Mouse (Mus musculus): ENCODE results near the gene Apobec3. TPM values are rescaled to one million over a fixed set of nuclear protein-coding genes. Genes with fewer than 3 reads are reported as not detected.
"Not testable (repeated sequence)": the region's sequence is repeated elsewhere in the genome, so short reads cannot be mapped to it uniquely, and the experiment has no call there.

The Apobec3 gene
- polyA plus RNA-seq, 1 experiment from 2014 or later = 19.8 TPM

DNA sequence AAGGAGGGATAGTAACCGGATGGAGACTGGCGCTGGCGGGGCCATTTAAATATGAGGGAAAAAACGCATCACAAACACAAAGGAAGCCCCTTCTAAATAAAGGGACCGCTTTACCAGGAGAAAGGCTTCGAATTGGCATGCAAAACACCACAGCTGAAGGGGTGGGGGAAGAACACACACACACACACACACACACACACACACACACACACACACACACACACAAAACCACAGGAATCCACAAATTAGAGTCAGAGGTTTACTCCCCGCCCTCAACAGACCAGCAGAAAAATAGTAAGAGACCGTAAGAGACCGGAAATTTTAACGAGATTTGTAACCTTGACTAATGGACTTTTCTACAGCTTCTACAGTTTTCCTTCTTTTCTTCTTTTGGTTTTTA lies 43.3 kb downstream of the Apobec3 start:
- H3K27ac ChIP-seq (ENCODE audit: low read depth) = no peak overlapping the region
- H3K4me1 ChIP-seq (ENCODE audit: insufficient read depth) = peaks cover 7% of the 10 kb centered on the region; the same call in 1 of the 2 replicates
- 6% methylated on average over 10 of the region's 10 CpGs for WGBS
- no peak overlapping the region for H3K4me3 ChIP-seq (ENCODE audit: low read depth, low read length)
- H3K9me3 ChIP-seq (ENCODE audit: low read depth, low read length) = no peaks in the 10 kb centered on the region
- H3K4me2 ChIP-seq = 0 out of 2 replicates have a peak overlapping the region, but pooled peaks have one; percentile 10
- no peak for TF ChIP-seq CTCF (IDR thresholded peaks at IDR 0.05; ENCODE audit: low read depth)
- H3K9ac ChIP-seq = no peak overlapping the region
- peaks cover 43% of the 10 kb centered on the region for H3K27me3 ChIP-seq (ENCODE audit: insufficient read depth, low read length)
- ATAC-seq (ENCODE audit: insufficient read depth) (no peak), DNase-seq (peak; percentile 10)
- no peaks in the 10 kb centered on the region for H3K36me3 ChIP-seq (ENCODE audit: insufficient read depth)

DNA sequence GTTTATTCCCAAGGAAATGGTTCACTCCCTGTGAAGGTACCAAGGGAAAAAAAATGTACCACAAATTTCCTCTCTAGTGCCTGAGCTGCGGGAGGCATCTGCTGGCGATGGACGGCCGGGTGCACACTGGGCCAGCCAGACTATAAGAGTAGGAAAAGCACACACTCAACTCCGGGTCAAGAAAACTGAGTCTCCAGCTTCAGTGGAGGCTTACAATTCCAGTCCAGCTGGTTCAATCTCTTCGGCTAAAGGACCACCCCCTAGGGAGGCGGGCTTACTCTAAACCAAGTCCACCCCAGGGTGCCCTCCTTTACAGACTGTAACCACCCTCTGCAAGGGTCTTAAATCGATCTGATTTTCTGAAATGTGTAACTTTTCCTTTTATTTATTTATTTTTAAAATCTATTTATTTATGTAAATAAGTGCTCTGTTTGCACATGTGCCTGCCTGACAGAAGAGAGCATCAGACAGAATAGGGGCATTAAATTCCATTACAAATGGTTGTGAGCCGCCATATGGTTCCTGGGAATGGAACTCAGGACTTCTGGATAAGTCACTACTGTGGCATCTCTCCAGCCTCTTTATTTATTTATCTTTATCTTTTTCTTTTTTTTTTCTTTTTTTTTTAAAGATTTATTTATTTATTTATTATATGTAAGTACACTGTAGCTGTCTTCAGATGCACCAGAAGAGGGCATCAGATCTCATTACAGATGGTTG lies 44.4 kb downstream of the Apobec3 start:
- Histone ChIP-seq H3K4me2 (no peak overlapping the region), H3K9me3 (ENCODE audit: low read depth, low read length) (no peaks in the 10 kb centered on the region), H3K4me1 (ENCODE audit: insufficient read depth) (peaks cover 7% of the 10 kb centered on the region; the same call in 1 of the 2 replicates), H3K4me3 (ENCODE audit: low read depth, low read length) (no peak overlapping the region), H3K9ac (no peak overlapping the region), H3K36me3 (ENCODE audit: insufficient read depth) (no peaks in the 10 kb centered on the region), H3K27me3 (ENCODE audit: insufficient read depth, low read length) (peaks cover 43% of the 10 kb centered on the region), H3K27ac (ENCODE audit: low read depth) (no peak overlapping the region)
- DNase-seq = peak; percentile 57
- 20% methylated on average over 9 of the region's 9 CpGs for WGBS
- TF ChIP-seq CTCF (IDR thresholded peaks at IDR 0.05; ENCODE audit: low read depth) = no peak
- no peak for ATAC-seq (ENCODE audit: insufficient read depth)

DNA sequence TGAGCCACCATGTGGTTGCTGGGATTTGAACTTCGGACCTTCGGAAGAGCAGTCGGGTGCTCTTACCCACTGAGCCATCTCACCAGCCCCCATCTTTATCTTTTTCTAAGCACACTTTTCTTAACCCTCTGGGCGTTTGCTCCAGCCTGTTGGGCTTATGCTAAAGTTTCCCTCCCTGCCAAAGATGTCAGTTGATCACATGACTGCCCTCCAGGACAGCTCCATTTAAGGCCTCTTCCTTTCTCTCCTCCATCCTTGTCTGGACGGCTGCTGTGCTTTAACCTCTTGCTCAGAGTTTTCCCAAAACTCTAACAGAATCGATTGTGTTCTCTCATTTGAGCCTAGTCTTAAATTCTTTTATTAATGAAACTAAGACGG lies 44.9 kb downstream of the Apobec3 start:
- peaks cover 41% of the 10 kb centered on the region for H3K27me3 ChIP-seq (ENCODE audit: insufficient read depth, low read length)
- H3K4me3 ChIP-seq (ENCODE audit: low read depth, low read length) = no peak overlapping the region
- H3K4me2 ChIP-seq = no peak overlapping the region
- 59% methylated on average over 7 of the region's 7 CpGs for WGBS
- no peak for DNase-seq
- no peak overlapping the region for H3K9ac ChIP-seq
- no peak overlapping the region for H3K27ac ChIP-seq (ENCODE audit: low read depth)
- no peaks in the 10 kb centered on the region for H3K36me3 ChIP-seq (ENCODE audit: insufficient read depth)
- H3K4me1 ChIP-seq (ENCODE audit: insufficient read depth) = peaks cover 7% of the 10 kb centered on the region; the same call in 1 of the 2 replicates
- H3K9me3 ChIP-seq (ENCODE audit: low read depth, low read length) = no peaks in the 10 kb centered on the region
- TF ChIP-seq CTCF (IDR thresholded peaks at IDR 0.05; ENCODE audit: low read depth) = no peak
- ATAC-seq (ENCODE audit: insufficient read depth) = no peak

DNA sequence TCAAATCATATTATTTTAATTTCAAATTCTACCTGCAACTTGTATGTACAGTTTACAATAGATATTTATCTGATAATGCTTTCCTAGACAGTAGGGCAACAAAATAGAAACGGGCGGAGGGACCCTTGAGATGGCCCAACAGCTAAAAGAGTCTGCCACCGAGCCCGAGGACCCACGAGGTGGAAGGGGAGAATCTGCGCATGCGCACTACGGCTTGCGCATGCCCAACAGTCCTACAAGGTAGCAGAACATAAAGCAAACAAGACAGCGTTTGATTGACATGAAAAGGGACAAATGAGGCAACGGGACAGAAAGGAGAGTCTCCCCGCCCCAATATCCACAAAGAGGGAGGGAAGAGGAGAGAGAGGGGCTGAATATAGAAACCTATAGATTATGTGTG lies 47.6 kb downstream of the Apobec3 start:
- H3K27me3 ChIP-seq (ENCODE audit: insufficient read depth, low read length) = peaks cover 14% of the 10 kb centered on the region
- ATAC-seq (ENCODE audit: insufficient read depth) (no peak), DNase-seq (no peak)
- TF ChIP-seq CTCF (IDR thresholded peaks at IDR 0.05; ENCODE audit: low read depth) = no peak
- H3K9me3 ChIP-seq (ENCODE audit: low read depth, low read length) = no peaks in the 10 kb centered on the region
- WGBS = 84% methylated on average over 12 of the region's 12 CpGs
- no peak overlapping the region for H3K9ac ChIP-seq
- H3K36me3 ChIP-seq (ENCODE audit: insufficient read depth) = no peaks in the 10 kb centered on the region
- H3K4me3 ChIP-seq (ENCODE audit: low read depth, low read length) = no peak overlapping the region
- peaks cover 6% of the 10 kb centered on the region; the same call in 1 of the 2 replicates for H3K4me1 ChIP-seq (ENCODE audit: insufficient read depth)
- no peak overlapping the region for H3K27ac ChIP-seq (ENCODE audit: low read depth)
- no peak overlapping the region for H3K4me2 ChIP-seq

DNA sequence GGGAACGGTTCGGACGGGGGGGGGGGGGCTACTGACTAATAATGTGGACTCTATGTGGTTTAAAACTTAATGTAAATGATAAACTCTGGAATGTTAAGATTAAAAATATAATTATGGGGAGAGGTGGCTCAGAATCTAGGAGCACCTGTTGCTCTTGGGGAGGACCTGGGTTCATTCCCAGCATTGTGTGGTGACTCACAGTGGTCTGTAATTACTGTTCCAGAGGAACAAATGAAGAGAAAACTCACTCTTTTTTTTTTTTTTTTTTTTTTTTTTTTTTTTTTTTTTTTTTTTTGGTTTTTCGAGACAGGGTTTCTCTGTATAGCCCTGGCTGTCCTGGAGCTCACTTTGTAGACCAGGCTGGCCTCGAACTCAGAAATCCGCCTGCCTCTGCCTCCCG lies 48.0 kb downstream of the Apobec3 start:
- not testable (repeated sequence) for ATAC-seq (ENCODE audit: insufficient read depth); H3K9me3 ChIP-seq (ENCODE audit: low read depth, low read length); H3K4me1 ChIP-seq (ENCODE audit: insufficient read depth); H3K27ac ChIP-seq (ENCODE audit: low read depth); H3K27me3 ChIP-seq (ENCODE audit: insufficient read depth, low read length); H3K9ac ChIP-seq; H3K4me3 ChIP-seq (ENCODE audit: low read depth, low read length); DNase-seq; H3K4me2 ChIP-seq; H3K36me3 ChIP-seq (ENCODE audit: insufficient read depth)
- WGBS = 85% methylated on average over 4 of the region's 7 CpGs

DNA sequence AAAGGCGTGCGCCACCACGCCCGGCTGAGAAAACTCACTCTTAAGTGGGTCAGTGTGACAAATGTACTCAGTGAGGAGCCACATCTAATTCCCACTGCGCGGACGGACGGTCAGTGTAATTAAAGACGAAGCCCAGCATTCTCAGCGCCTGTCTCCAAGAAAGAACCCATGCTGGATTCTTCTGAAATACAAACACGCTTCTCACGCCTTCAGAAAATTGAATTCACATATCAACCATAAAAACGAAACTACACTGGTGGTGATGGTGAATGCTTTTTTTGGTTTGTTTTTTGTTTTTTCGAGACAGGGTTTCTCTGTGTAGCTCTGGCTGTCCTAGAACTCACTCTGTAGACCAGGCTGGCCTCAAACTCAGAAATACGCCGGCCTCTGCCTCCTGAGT lies 48.5 kb downstream of the Apobec3 start:
- no peak for TF ChIP-seq CTCF (IDR thresholded peaks at IDR 0.05; ENCODE audit: low read depth)

DNA sequence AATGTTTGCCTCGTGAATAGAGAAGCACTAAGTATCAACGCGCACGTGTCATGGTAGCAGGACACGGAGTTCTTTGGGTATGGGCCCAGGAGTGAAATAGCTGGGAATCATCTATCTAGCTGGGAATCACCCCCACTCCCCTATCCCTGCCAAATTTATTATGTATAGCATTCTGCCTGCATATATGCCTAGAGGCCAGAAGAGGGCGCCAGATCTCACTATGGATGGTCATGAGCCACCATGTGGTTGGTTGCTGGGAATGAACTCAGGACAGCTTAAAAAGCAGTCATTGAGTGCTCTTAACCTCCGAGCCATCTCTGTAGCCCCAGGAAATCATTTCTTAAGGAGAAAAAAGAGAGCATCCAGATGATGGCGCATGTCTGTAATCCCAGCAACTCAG lies 49.5 kb downstream of the Apobec3 start:
- no peak for ATAC-seq (ENCODE audit: insufficient read depth)
- Histone ChIP-seq H3K4me1 (ENCODE audit: insufficient read depth) (no peaks in the 10 kb centered on the region), H3K9me3 (ENCODE audit: low read depth, low read length) (no peaks in the 10 kb centered on the region), H3K4me2 (no peak overlapping the region), H3K27ac (ENCODE audit: low read depth) (no peak overlapping the region), H3K4me3 (ENCODE audit: low read depth, low read length) (no peak overlapping the region), H3K27me3 (ENCODE audit: insufficient read depth, low read length) (no peaks in the 10 kb centered on the region), H3K9ac (no peak overlapping the region), H3K36me3 (ENCODE audit: insufficient read depth) (no peaks in the 10 kb centered on the region)
- 22% methylated on average over 8 of the region's 8 CpGs for WGBS
- peak; percentile 84 for TF ChIP-seq CTCF (IDR thresholded peaks at IDR 0.05; ENCODE audit: low read depth)
- peak; percentile 82 for DNase-seq

More for the DNA sequence above, 48.5 kb downstream of the Apobec3 start:
- no peaks in the 10 kb centered on the region for H3K9me3 ChIP-seq (ENCODE audit: low read depth, low read length)
- H3K36me3 ChIP-seq (ENCODE audit: insufficient read depth) = no peaks in the 10 kb centered on the region
- ATAC-seq (ENCODE audit: insufficient read depth) (no peak), DNase-seq (no peak)
- H3K27ac ChIP-seq (ENCODE audit: low read depth) = no peak overlapping the region
- no peak overlapping the region for H3K4me3 ChIP-seq (ENCODE audit: low read depth, low read length)
- H3K9ac ChIP-seq = no peak overlapping the region
- WGBS = 84% methylated on average over 16 of the region's 16 CpGs
- no peaks in the 10 kb centered on the region for H3K4me1 ChIP-seq (ENCODE audit: insufficient read depth)
- no peak overlapping the region for H3K4me2 ChIP-seq
- peaks cover 6% of the 10 kb centered on the region; the same call in 1 of the 2 replicates for H3K27me3 ChIP-seq (ENCODE audit: insufficient read depth, low read length)

Measured in lung, embryonic 14.5 days (tissue).